Mouse (Mus musculus) heart, postnatal 0 days (tissue): ENCODE results near the gene Mis18bp1. TPM values are rescaled to one million over a fixed set of nuclear protein-coding genes. Genes with fewer than 3 reads are reported as not detected.
A peak's percentile ranks its signal among the peaks of the same experiment; 100 is the strongest.

Experiments
- ATAC-seq: fragments of 200-750 bp; cut with Nextera tagmentation; 2 replicates; pipeline ENCODE4 v1.8.0; 2017; ENCODE audit warnings: low read depth, moderate number of reproducible peaks, moderate library complexity; ENCODE audit not compliant: insufficient read depth
- DNase-seq: peaks from one replicate; pipeline ENCODE4 v3.0.0-alpha.2; 2016; ENCODE audit warnings: low spot score
- H3K27ac ChIP-seq: fragments of 300-500 bp; sonication (generic); 2 replicates; pipeline ENCODE4 v1.5.1; 2014; ENCODE audit warnings: low read depth, mild to moderate bottlenecking
- H3K27me3 ChIP-seq: fragments of 300-500 bp; sonication (generic); 2 replicates; pipeline ENCODE4 v1.6.1; 2014; ENCODE audit warnings: low read length, mixed read lengths; ENCODE audit not compliant: control insufficient read depth, insufficient read depth
- H3K36me3 ChIP-seq: fragments of 300-500 bp; sonication (generic); replicated peaks from 2 replicates; pipeline ENCODE4 v1.6.1; 2014; ENCODE audit warnings: low read length, mixed read lengths; ENCODE audit not compliant: control insufficient read depth, insufficient read depth
- H3K4me1 ChIP-seq: fragments of 300-500 bp; sonication (generic); 2 replicates; pipeline ENCODE4 v1.6.1; 2014; ENCODE audit warnings: antibody characterized with exemption; ENCODE audit not compliant: control insufficient read depth, insufficient read depth
- H3K4me2 ChIP-seq: fragments of 300-500 bp; sonication (generic); 2 replicates; pipeline ENCODE4 v1.6.1; 2014; ENCODE audit warnings: low read depth, mild to moderate bottlenecking, low read length, moderate library complexity
- H3K4me3 ChIP-seq: fragments of 300-500 bp; sonication (generic); 2 replicates; pipeline ENCODE4 v1.5.1; 2014; ENCODE audit warnings: low read depth, low read length
- H3K9ac ChIP-seq: fragments of 300-500 bp; sonication (generic); replicated peaks from 2 replicates; pipeline ENCODE4 v1.6.1; 2014; ENCODE audit warnings: low read depth, low read length, mixed read lengths
- H3K9me3 ChIP-seq: fragments of 300-500 bp; sonication (generic); replicated peaks from 2 replicates; pipeline ENCODE4 v1.6.1; 2016; ENCODE audit warnings: low read length; ENCODE audit not compliant: control insufficient read depth
- CTCF ChIP-seq: IDR thresholded peaks from 2 replicates; pipeline ENCODE4 v1.5.1; 2016; ENCODE audit warnings: antibody characterized with exemption, control low read depth, low read depth
- EP300 ChIP-seq: IDR thresholded peaks from 2 replicates; pipeline ENCODE4 v1.6.1; 2016; ENCODE audit warnings: antibody characterized with exemption, low read depth
- WGBS: fragments of 180-500 bp; shearing (Covaris S2); extraction: QIAGEN DNeasy Blood & Tissue Kit; methylation state at CpG from one replicate; pipeline ENCODE4 v1.1.7; 2014; 5-methylcytosine and 5-hydroxymethylcytosine counted together
- polyA plus RNA-seq: library from polyadenylated mRNA; unstranded; fragments of >200 nt; fragmentation: Nextera tagmentation; extraction: Ambion mirVana; gene quantifications from 2 replicates; pipeline ENCODE4 v1.2.1, GENCODE M21; 2015
- total RNA-seq: library from RNA; depleted of rRNA; stranded (reverse); fragments of >200 nt; gene quantifications from 2 replicates; pipeline ENCODE4 v1.2.3, GENCODE M21; 2014; ENCODE audit warnings: low replicate concordance; rRNA removed

The Mis18bp1 gene
- 6.0 and 8.5 TPM in 2 replicates for total RNA-seq
- polyA plus RNA-seq, result 10.2 and 12.5 TPM in 2 replicates

- peak within 1 kb of the TSS; percentile 82 for H3K4me2 ChIP-seq
- H3K4me1 ChIP-seq, result no peaks in the 10 kb centered on the region
- DNase-seq (peak; percentile 94), ATAC-seq (peak; percentile 99)
- no peaks in the 10 kb centered on the region for H3K27me3 ChIP-seq
- under 1% methylated on average over 70 of the region's 70 CpGs for WGBS
- H3K36me3 ChIP-seq, result no peaks in the 10 kb centered on the region
- peak within 1 kb of the TSS; percentile 86 for H3K9ac ChIP-seq
- no peaks in the 10 kb centered on the region for H3K9me3 ChIP-seq
- peak within 1 kb of the TSS; percentile 90 for H3K27ac ChIP-seq
- TF ChIP-seq EP300 (no peak), CTCF (no peak; the same call in 1 of the 2 replicates)
- peak within 1 kb of the TSS; percentile 83 for H3K4me3 ChIP-seq
Observed at GRCm38 (mm10) chr12:65172021-65172951, at the start of gene Mis18bp1. Gene Mis18bp1, minus strand, starts transcription at chr12:65172604.

- Histone ChIP-seq H3K27me3 (no peaks in the 10 kb centered on the region), H3K4me3 (no peak overlapping the region), H3K4me1 (no peaks in the 10 kb centered on the region), H3K9me3 (no peaks in the 10 kb centered on the region), H3K27ac (no peak overlapping the region), H3K9ac (no peak overlapping the region), H3K4me2 (no peak overlapping the region), H3K36me3 (no peaks in the 10 kb centered on the region)
- ATAC-seq (no peak), DNase-seq (no peak)
- TF ChIP-seq EP300 (no peak), CTCF (no peak)
- WGBS, result 71% methylated on average over 6 of the region's 6 CpGs
Observed at GRCm38 (mm10) chr12:65216404-65216840, 44.0 kb upstream of the Mis18bp1 start.

- Histone ChIP-seq H3K4me3 (no peak overlapping the region), H3K36me3 (no peaks in the 10 kb centered on the region), H3K9me3 (0 out of 2 replicates have a peak, but pooled peaks cover 3% of the 10 kb centered on the region), H3K4me1 (no peaks in the 10 kb centered on the region), H3K27ac (no peak overlapping the region), H3K27me3 (no peaks in the 10 kb centered on the region), H3K4me2 (no peak overlapping the region), H3K9ac (no peak overlapping the region)
- TF ChIP-seq CTCF (no peak), EP300 (no peak)
- 73% methylated on average over 1 of the region's 1 CpGs for WGBS
- no peak for ATAC-seq
- no peak for DNase-seq
Observed at GRCm38 (mm10) chr12:65206431-65206830, 34.0 kb upstream of the Mis18bp1 start.

DNA sequence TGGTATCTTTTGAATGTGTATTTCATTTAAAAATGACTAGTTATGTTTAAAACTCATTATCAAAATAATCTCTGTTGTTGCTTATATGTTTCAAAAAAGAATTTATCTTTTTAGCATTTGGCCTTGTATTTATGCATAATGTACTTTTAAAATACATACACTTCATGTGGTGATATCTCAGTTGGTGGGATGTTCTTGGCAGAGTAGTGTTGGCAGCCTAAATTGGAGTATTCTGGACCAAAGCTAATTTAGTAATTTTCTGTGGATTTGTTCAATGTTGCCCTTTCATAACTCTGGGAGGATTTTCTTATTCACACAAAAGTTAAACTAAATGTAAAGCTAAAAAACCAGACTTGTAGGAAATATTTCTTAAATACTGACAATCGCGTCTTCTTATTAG, 29.4 kb upstream of the Mis18bp1 start:
- H3K27me3 ChIP-seq, result no peaks in the 10 kb centered on the region
- no peak for DNase-seq
- no peak for TF ChIP-seq CTCF
- no peak for TF ChIP-seq EP300
- H3K36me3 ChIP-seq, result no peaks in the 10 kb centered on the region
- WGBS, result 95% methylated on average over 2 of the region's 2 CpGs
- no peak overlapping the region for H3K4me2 ChIP-seq
- no peak for ATAC-seq
- H3K4me1 ChIP-seq, result no peaks in the 10 kb centered on the region
- H3K9me3 ChIP-seq, result no peaks in the 10 kb centered on the region
- no peak overlapping the region for H3K27ac ChIP-seq
- H3K9ac ChIP-seq, result no peak overlapping the region
- H3K4me3 ChIP-seq, result no peak overlapping the region

GRCm38 (mm10) chr12:65194003-65194530, 21.7 kb upstream of the Mis18bp1 start:
- Histone ChIP-seq H3K4me3 (no peak overlapping the region), H3K36me3 (no peaks in the 10 kb centered on the region), H3K27me3 (no peaks in the 10 kb centered on the region), H3K4me1 (no peaks in the 10 kb centered on the region), H3K4me2 (no peak overlapping the region), H3K9me3 (no peaks in the 10 kb centered on the region), H3K27ac (no peak overlapping the region), H3K9ac (no peak overlapping the region)
- ATAC-seq, result no peak
- 44% methylated on average over 5 of the region's 5 CpGs for WGBS
- DNase-seq, result no peak
- no peak for TF ChIP-seq CTCF
- no peak for TF ChIP-seq EP300
